Mouse (Mus musculus) CH12F3 (cell line): ENCODE data around the gene Gm20388.

Experiments used
- in situ Hi-C: fragments of 300-500 bp; cut with MboI; formaldehyde crosslinking; loops from 2 replicates; pipeline ENCODE4 v1.14.3; 2020; ENCODE audit warnings: low sequenced_read_pairs

The Gm20388 gene

GRCm38 (mm10) chr8:122003646-122004045 is 2093.0 kb downstream of the Gm20388 start:
- in situ Hi-C loops: no loop called here

- in situ Hi-C loops: no loop called here
These were observed 2093.5 kb downstream of the Gm20388 start for GRCm38 (mm10) chr8:122004131-122004530.

GRCm38 (mm10) chr8:122005422-122006204 is 2095.0 kb downstream of the Gm20388 start:
- in situ Hi-C loops: no loop called here

GRCm38 (mm10) chr8:122006688-122007484 is 2096.2 kb downstream of the Gm20388 start:
- in situ Hi-C loops: no loop called here

GRCm38 (mm10) chr8:122008395-122008794 is 2097.8 kb downstream of the Gm20388 start:
- in situ Hi-C loops: no loop called here

GRCm38 (mm10) chr8:122010638-122011037 is 2100.0 kb downstream of the Gm20388 start:
- in situ Hi-C loops: no loop called here

GRCm38 (mm10) chr8:122011066-122011588 is 2100.5 kb downstream of the Gm20388 start:
- in situ Hi-C loops: no loop called here

GRCm38 (mm10) chr8:122014606-122015005 is 2104.0 kb downstream of the Gm20388 start:
- in situ Hi-C loops: no loop called here

- in situ Hi-C loops: no loop called here
These were observed 2107.6 kb downstream of the Gm20388 start for GRCm38 (mm10) chr8:122018046-122018831.

GRCm38 (mm10) chr8:122019162-122019561 is 2108.5 kb downstream of the Gm20388 start:
- in situ Hi-C loops: no loop called here

- in situ Hi-C loops: no loop called here
These were observed 2109.6 kb downstream of the Gm20388 start for GRCm38 (mm10) chr8:122020050-122020771.

- in situ Hi-C loops: no loop called here
These were observed 2111.1 kb downstream of the Gm20388 start for GRCm38 (mm10) chr8:122021725-122022124.

GRCm38 (mm10) chr8:122022274-122022673 is 2111.6 kb downstream of the Gm20388 start:
- in situ Hi-C loops: no loop called here

GRCm38 (mm10) chr8:122022705-122023104 is 2112.1 kb downstream of the Gm20388 start:
- in situ Hi-C loops: no loop called here

- in situ Hi-C loops: no loop called here
These were observed 2114.9 kb downstream of the Gm20388 start for GRCm38 (mm10) chr8:122025546-122025945.

- in situ Hi-C loops: no loop called here
These were observed 2117.5 kb downstream of the Gm20388 start for GRCm38 (mm10) chr8:122028116-122028515.

- in situ Hi-C loops: no loop called here
These were observed 2120.3 kb downstream of the Gm20388 start for GRCm38 (mm10) chr8:122030965-122031364.

GRCm38 (mm10) chr8:122032741-122033140 is 2122.1 kb downstream of the Gm20388 start:
- in situ Hi-C loops: no loop called here

GRCm38 (mm10) chr8:122035543-122035942 is 2124.9 kb downstream of the Gm20388 start:
- in situ Hi-C loops: no loop called here

- in situ Hi-C loops: no loop called here
These were observed 2125.7 kb downstream of the Gm20388 start for GRCm38 (mm10) chr8:122036325-122036724.
